Mouse (Mus musculus) cerebellum, adult 2 months (tissue): ENCODE results near the gene Cmtm7.

Source experiments
- CTCF ChIP-seq: fragments of 200-500 bp; IDR thresholded peaks from 2 replicates; pipeline ENCODE4 v1.5.1; 2011; ENCODE audit warnings: low read depth, mild to moderate bottlenecking, control low read depth, low read length, moderate library complexity, borderline replicate concordance; ENCODE audit not compliant: insufficient read depth
- POLR2A ChIP-seq: fragments of 200-500 bp; IDR thresholded peaks from 2 replicates; pipeline ENCODE4 v1.6.1; 2011; ENCODE audit warnings: low read length, control low read depth, borderline replicate concordance; ENCODE audit not compliant: insufficient read depth

- no peak for TF ChIP-seq CTCF
- no peak for TF ChIP-seq POLR2A
Observed at GRCm38 (mm10) chr9:114829669-114830068, 48.0 kb upstream of the Cmtm7 start.
